Mouse (Mus musculus) neutrophil, adult 5-6 weeks (primary cell): ENCODE data around the gene Rgl3. TPM values are rescaled to one million over a fixed set of nuclear protein-coding genes. Genes with fewer than 3 reads are reported as not detected.

ENCODE experiments used
- ATAC-seq: fragments of 151-379, 151-347 bp; 2 replicates; pipeline ENCODE4 v1.8.0; 2017; ENCODE audit warnings: mild to moderate bottlenecking, moderate TSS enrichment; ENCODE audit not compliant: insufficient number of reproducible peaks, poor library complexity, low FRiP score, severe bottlenecking; ENCODE audit errors: extremely low read depth
- total RNA-seq: library from RNA; stranded (forward); fragments of 200-1000 nt; gene quantifications from 2 replicates; pipeline ENCODE4 v1.2.3, GENCODE M21; 2017

Rgl3 gene
- total RNA-seq = not detected in 2 replicates

DNA sequence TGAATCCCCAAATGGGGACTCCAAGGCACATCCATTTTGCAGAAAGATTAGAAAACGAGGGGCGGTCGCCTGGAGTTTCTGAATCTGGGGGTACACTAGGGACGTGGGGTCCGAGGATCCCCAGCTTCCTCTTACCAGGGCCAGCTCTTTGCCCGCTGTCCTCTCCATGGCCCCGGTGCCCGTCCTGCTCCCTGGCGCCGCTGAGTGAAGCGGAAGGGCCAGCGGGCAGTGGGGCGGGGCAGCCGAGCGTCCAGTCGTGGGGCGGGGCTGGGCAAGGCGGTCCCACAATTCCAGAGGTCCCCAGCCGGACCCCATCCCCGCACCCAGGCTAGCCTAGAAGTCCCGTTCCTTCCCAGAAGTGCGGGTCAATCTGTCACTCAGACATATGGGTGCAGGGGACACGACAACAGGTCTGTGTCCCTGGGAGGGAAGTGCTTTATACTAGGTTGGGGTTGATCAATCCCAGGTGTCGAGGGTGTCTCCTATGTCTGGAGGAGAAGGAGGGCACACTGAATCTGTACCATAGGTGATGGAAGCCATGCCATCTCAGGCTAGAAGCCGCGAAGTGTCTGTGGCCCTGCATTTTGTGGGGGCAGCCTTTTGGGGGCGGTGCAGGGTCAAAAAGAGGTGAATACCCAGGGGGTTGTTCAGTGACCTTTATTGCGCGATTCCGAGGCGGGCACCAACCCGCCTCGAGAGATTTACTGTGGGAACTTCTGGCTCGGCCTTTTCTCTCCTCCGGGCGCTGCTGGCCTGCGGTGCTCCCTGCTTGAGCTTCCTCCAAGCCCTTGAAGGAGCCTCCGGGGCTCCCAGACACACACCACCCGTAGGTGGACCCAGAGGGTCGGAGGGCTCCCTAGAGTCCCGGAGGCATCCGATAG, at the start of gene Rgl3:
Gene Rgl3, minus strand, starts transcription at position 217 of the 881 bp plus-strand sequence.
- no peak for ATAC-seq

DNA sequence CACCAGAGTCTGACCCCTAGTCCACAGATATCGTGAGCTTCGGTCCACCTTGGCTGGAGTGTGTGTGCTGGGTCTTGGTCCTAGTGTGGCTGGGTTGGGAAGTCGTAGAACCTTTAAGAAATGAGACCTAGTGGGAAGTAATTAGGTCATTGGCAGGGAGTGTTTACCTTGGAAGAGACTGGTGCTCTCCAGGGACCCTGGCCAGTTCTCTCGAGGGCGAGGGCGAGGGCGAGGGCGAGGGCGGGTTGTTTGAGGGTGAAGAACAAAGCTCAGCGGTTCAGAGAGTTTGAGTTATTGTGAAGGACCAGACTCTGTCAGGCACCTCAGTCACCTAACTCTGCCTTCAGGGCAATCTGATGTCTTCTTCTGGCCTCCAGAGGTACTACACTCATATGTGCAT, 48.6 kb upstream of the Rgl3 start:
- ATAC-seq = no peak

DNA sequence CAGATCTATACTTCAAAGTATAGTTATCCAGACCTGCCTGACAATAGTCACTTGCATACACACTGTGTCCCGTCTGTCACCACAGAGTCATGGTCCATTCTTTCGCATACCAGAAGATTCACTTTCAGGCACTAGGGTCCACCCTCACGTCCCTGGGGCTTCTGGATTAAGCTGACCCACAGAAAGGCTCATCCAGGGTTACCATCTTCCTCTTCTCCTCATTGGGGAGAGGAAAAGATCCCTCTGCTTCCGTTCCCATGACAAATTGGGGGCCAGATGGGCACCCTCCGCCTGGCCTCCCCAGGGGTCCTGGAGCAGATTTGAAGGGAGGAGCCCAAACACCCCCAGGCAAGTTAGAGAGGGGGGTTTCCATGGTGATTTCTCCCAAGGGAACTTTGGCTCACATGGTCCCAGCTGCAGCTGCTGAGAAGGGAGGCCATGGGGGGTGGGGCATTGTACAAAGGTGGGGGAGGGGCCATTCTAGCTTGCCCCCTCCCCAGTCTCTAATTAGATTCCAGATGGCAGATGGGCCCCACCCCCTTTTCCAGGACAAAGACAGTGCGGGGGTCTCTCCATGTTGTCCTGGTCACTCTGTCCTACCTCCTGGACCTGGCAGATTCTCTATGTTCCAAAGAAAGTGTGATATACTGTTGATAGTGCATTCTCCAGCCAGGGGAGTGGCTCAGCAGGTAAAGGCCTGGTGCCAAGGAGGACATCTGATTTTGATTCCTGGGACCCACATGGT, 46.2 kb upstream of the Rgl3 start:
- ATAC-seq = no peak

DNA sequence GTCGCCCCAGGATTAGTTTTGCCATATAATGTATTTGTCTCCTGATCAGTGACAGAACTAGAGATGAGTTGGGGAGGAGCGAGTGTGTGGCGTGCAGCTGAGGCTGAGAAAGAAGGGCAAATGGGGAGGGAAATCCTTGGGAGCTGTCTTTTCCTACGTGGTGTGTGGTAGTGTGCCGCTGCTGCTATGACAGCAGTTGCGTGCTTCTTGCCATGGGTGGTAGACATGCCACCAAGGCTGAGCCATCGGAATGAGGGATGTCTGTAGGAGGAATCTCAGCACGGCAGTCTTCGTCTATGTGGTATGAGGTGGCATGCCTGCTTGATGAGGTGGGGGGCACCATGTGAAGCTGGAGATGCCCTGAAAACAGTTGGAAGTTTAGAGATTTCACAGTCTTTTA, 41.1 kb upstream of the Rgl3 start:
- no peak for ATAC-seq

DNA sequence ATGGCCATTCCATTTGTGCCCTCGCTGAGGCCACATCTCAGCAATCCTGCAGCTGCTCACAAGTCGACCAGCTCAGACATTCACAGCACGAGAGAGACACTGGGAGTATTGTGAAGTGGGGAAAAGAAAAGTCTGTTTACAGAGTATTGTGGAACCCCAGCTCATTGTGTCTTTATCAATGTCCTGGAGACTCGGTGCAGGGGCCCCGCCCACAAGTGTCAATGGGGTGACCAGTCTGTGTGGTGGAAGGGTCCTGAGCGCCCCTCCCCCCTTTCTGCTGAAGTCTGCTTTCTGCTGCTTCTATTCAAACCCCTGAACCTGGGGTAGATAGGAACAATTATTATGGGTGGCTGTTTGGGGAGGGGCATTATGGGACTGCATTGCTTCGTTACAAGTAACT, 39.2 kb upstream of the Rgl3 start:
- no peak for ATAC-seq

DNA sequence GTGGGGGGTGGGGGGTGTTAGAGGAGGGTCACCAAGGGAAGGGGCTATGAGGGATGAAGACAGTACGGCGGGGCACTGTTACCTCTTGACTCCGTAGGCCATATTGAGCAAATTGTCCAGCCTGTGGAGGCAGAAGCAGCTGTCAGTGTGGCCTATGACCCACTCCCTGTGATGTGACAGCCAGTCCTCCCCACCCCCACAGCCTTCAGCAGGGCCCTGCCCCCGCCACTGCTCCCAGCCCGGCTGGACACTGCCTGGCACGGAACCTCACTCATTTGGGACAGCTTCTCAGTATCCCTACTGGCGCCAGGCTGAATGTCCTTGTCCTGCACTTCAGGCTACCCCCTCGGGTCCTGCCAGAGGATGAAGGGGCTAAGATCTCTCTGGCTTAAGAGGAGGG, 35.3 kb upstream of the Rgl3 start:
- no peak for ATAC-seq

DNA sequence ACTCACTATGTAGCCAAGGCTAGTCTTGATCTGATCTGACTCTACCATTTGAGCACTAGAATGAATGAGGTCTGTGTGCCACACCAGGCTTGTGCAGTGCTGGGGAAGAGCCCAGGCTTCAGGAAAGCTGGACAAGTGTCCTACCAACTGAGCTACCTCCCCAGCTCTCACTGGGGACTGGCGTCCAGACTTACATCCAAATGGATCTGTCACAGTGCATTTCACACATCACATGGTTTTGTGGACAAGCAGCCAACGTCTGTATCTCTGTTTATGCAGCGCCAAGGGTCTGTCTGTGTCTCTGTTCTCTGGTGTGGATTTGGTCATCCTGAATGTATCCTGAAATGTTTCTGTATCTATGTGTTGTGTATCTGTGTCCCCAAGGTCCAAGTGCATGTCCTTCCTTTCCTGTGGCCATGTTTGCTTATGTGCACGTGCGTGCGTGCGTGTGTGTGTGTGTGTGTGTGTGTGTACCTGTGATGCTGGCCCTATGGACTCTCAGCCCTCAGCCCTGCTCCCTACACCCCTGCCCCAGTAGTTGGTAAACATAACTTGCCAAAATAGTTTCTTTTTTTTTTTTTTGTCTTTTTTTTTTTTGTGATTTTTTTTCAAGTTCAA, 28.1 kb upstream of the Rgl3 start:
- ATAC-seq = no peak

DNA sequence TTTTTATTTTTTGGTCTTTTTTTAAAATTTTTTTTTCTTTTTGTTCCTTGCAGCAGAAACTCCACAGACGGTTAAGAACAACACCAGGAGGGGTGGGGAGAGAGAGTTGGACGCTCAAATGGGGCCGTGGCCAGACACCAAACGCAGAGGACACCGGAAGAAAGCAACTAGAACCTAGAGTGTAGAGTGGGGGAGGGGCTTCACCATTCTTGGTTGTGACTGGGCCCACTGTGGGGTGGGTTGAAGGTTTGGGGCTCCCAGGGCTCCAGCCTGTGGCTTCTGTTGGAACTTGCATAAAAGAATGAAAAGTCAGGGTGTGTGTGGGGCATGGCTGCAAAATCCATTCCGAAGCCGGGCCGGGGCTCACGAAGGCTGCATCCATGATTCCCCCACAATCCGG, 27.0 kb upstream of the Rgl3 start:
- no peak for ATAC-seq

DNA sequence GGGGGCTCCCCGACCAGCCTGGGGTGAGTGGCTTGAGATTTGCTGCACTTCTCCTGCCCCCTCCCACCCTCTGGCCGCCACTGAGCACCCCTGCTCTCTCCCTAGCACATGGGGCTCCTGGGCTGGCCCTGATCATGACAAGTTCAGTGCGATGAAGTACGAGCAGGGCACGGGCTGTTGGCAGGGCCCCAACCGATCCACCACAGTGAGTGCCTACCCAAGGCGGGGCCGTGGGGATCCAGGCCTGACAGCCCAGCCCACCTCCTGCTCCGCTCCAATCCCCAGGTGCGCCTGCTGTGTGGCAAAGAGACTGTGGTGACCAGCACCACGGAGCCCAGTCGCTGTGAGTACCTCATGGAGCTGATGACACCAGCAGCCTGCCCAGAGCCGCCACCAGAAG, 23.5 kb upstream of the Rgl3 start:
- ATAC-seq = no peak

DNA sequence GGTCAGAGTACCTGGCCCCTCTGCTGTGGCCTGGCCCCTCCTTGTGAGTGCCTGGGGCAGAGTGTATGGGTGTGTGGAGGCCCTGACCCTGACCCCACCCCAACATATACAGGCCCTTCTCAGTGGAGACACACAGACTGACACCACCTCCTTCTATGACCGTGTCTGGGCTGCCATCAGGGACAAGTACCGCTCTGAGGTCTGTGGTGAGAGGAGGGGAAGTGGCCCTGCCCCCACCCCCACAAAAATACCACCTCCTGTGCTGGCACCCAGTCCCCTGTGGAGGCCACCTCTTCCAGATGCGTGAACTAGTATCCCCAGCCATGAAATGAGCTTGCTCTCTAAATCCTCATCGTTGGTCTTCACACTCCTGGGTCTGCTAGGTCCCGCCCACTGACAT, 21.8 kb upstream of the Rgl3 start:
- ATAC-seq = no peak

DNA sequence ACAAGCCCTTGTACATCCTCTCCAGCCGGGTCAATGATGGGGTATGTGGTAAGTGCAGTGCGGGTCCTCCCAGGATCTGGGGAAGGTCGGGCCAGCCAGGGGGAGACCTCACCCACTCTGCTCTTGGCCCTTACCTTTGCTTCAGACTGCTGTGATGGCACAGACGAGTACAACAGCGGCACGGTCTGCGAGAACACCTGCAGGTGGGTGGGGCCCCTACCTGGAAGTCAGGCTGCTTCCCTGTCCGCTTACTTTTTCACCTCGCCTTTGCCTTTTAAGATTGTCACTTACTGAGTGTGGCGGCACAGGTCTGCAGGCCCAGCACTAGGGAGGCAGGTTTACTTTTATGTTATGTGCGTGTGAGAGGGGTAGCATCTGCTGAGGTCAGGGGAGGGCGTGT, 15.3 kb upstream of the Rgl3 start:
- no peak for ATAC-seq

DNA sequence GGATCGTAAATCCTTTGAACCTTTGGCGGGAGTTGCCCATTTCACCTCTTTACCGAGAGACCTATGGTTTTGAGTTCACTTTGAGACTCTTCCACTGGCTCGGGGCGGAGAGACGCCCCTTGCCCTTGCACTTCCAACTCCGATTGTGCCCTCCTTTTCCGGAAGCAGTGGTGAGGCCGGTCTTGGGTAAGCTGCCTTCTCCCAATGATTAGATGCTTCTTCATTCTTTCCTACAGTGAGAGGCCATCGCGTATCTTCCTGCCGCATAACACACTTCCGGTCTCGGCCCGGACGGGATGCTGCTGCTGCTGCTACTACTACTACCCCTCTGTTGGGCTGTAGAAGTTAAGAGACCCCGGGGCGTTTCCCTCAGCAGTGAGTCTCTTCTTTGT, 13.9 kb upstream of the Rgl3 start:
- no peak for ATAC-seq

DNA sequence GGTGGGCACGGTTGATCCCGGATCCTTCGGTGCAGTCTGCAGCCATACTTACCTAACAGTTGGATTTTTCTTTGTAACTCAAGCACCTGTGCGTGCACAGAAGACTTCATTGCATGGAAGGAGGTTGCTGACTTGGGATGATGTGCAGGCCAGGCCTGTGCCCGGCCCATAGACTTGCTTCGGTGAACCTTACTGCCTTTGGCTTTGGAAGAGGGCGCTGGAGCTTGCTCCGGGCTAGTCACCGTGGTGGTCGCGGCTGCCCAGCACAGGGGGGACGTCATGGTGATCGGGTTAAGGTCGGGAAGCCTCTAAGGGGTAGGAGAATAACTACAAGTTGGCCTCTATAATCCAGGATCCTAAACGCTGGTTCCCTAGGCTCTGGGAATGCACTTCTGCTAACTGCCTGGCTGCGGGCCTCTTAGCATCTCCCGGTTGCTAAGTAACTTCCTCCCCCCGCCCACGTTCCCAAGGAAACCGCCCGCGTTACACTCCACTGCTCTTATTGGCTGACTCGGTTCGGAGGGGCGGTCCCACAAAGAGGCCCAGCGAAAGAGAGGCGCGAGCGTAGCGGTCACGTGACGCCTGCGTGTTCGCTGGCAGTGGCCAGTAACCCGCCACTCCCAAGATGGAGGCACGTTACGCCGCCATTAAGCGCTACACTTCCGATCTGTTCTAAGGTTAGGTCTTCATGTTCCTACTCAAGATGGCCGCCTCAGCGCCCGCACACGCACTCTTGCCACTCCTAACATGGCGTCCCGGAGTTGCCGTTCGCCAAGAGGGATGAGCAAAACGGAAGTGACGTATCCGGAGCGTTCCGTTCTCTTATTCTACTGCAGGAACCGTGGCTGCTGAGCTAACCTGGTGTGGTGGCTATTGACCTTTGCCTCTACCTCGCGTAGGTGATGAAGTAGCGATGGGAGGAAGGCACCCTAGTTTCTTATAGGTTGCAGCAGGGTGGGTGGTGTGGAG, 13.2 kb upstream of the Rgl3 start, which contains the start of the genes Ccdc151 and Prkcsh:
Gene Ccdc151, minus strand, starts transcription at position 441 of the 969 bp plus-strand sequence.
Gene Prkcsh, plus strand, starts transcription at position 613 of the 969 bp plus-strand sequence.
- peak; percentile 94 for ATAC-seq

DNA sequence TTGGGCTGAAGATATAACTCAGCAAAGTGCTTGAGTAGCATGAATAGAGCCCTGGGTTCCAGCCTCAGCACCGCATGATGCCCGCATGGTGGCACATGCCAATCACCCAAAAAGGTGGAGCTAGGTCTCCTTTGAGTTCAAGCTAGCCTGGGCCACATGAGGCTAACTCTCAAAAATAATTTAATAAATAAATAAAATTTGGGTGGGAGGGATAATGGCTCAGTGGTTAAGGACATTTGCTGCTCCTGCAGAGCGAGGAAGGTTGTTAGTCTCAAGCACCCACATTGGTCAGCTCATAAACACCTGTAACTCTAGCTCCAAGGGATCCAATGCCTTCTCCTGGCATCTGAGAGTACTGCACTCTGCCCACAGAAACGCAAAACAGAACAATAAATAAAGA, 12.4 kb upstream of the Rgl3 start:
- ATAC-seq = no peak

DNA sequence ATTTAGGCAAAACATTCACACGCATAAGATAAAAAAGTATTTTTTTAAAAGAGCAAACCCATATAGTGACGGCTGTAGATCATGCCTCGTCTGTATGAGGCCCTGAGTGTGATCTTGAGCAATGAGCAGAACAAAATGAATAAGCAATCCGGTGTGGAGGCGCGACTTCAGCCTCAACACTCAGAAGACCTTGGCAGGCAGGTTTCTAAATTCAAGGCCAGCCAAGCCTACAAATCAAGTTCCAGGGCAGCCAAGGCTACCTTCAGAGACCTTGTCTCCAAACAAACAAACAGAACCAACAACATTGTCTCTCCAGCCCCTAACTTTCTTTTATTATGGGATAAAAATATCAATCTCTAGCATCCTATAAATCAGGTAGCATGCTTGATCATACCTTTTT, 11.1 kb upstream of the Rgl3 start:
- no peak for ATAC-seq

DNA sequence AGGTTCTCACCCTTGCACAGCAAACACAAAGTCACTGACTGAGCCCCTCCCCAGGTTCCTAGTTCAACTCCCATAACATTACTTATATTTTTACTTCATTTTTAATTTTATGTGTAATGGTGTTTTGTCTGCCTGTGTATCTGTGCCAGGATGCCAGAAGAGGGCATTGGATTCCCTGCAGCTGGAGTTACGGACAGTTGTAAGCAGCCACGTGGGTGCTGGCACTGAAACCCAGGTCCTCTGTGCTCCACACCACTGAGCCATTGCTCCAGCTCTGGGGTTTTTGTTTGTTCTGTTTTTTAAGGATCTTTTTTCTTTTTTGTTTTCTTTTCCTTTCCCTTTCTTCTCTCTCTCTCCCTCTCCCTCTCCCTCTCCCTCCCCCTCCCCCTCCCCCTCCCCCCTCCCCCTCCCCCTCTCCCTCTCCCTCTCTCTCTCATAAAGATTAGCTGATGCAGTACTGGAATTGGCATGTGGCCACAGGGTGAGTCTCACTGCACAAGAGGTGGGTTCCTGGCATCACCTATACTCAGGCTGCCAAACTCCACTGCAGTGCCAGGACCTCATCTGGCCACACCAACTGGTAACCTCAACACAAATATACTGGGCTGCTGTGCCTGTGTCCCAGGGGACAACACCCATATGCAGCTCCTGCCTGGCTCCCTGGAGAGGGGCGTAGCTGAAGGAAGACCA, 7.1 kb upstream of the Rgl3 start:
- no peak for ATAC-seq

DNA sequence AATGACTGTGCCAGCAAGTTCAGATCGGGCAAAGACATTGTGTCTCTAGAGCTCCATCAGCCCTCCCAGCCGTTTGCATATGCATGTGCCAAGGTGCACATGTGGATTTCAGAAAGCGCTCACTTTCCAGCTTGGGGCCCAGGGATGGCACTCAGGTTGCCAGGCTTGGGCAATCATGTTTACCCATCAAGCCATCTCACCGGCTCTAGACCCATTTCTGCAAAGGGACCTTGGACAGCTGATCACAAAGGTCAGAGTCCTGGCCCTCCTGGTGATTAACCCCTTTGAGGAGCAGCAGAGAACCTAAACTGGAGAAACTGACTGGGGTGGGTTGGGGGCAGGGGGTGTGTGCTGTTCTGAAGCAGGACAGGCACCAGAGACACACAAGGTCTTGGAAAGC, 3.0 kb upstream of the Rgl3 start:
- no peak for ATAC-seq

DNA sequence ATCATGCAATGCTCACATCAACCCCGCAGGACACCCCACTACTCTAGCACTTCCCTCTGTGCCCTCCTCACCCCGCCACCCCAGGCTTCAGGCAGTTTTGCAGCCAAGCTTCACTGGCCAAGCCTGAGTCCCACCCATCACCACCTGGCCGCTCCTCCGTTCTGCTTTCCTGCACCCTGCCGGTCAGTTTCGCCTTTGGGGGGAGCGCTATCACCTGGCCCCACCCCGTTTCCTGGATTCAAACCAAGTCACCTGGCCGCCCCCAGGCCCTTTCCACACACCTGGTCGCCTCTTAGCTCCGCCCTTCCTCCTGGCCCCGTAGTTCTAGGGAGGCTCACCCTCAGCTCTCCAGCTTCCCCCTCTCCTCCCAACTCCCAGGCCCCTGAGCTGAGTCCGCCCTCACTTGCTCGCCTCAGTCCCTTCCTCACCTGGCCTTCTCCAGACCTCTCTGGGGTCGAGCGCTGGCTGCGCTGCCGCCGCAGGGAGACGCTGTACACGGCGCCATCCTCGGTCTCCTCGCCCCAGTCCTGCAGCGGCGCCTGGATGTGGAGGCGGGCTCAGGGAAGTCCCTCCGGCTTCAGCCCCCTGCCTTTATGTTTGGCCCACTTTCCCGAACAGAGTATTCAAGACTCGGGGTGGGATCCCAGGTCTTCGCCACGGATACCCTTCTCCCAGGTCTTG, 685 bp downstream of the Rgl3 start:
- ATAC-seq = peak; percentile 21; the same call in 1 of the 2 replicates
